Mouse (Mus musculus) WW6 (cell line): Measurements from ENCODE around the gene Tuba1a.

Experiments
- DNase-seq: peaks from one replicate; pipeline ENCODE4 v3.0.0-alpha.2; 2013; ENCODE audit warnings: low read depth, low spot score

The Tuba1a gene

GRCm38 (mm10) chr15:98953401-98954356, at the start of gene Tuba1a, which contains the start of gene Gm49450:
TSS of gene Tuba1a (minus strand) at chr15:98953703.
TSS of gene Gm49450 (minus strand) at chr15:98953551.
- peak; percentile 96 for DNase-seq

- no peak for DNase-seq
These were observed 48.0 kb upstream of the Tuba1a start for GRCm38 (mm10) chr15:99001451-99001931.

GRCm38 (mm10) chr15:99000535-99001283, 47.2 kb upstream of the Tuba1a start:
- DNase-seq: no peak

- no peak for DNase-seq
These were observed 45.3 kb upstream of the Tuba1a start for GRCm38 (mm10) chr15:98998775-98999157.

- DNase-seq: no peak
These were observed 44.7 kb upstream of the Tuba1a start for GRCm38 (mm10) chr15:98997938-98998774.

- no peak for DNase-seq
These were observed 43.3 kb upstream of the Tuba1a start for GRCm38 (mm10) chr15:98996840-98997239.

GRCm38 (mm10) chr15:98994957-98995520, 41.5 kb upstream of the Tuba1a start:
- no peak for DNase-seq

- no peak for DNase-seq
These were observed 40.4 kb upstream of the Tuba1a start for GRCm38 (mm10) chr15:98993865-98994264.

GRCm38 (mm10) chr15:98993093-98993793, 39.7 kb upstream of the Tuba1a start:
- DNase-seq: peak; percentile 95

- DNase-seq: no peak
These were observed 38.8 kb upstream of the Tuba1a start for GRCm38 (mm10) chr15:98992086-98992912.

- no peak for DNase-seq
These were observed 38.1 kb upstream of the Tuba1a start for GRCm38 (mm10) chr15:98991540-98992050.

- no peak for DNase-seq
These were observed 37.4 kb upstream of the Tuba1a start for GRCm38 (mm10) chr15:98990669-98991539.

GRCm38 (mm10) chr15:98989701-98990430, 36.4 kb upstream of the Tuba1a start:
- no peak for DNase-seq

GRCm38 (mm10) chr15:98988787-98989186, 35.3 kb upstream of the Tuba1a start:
- no peak for DNase-seq

- DNase-seq: no peak
These were observed 34.2 kb upstream of the Tuba1a start for GRCm38 (mm10) chr15:98987661-98988181.

GRCm38 (mm10) chr15:98987077-98987630, 33.7 kb upstream of the Tuba1a start:
- no peak for DNase-seq
